Mouse (Mus musculus) cerebellum, adult 2 months (tissue): ENCODE results near the gene Rps6kc1. TPM values are rescaled to one million over a fixed set of nuclear protein-coding genes. Genes with fewer than 3 reads are reported as not detected.

ENCODE experiments used
- DNase-seq, 2 experiments: peaks; one replicate each; pipeline ENCODE4 v3.0.0; 2021
- H3K27ac ChIP-seq: fragments of 200-500 bp; 2 replicates; pipeline ENCODE4 v1.5.1; 2012; ENCODE audit warnings: low read length, control low read depth, inconsistent platforms; ENCODE audit not compliant: insufficient read depth
- H3K27me3 ChIP-seq: fragments of 200-500 bp; 2 replicates; pipeline ENCODE4 v1.6.1; 2012; ENCODE audit warnings: inconsistent platforms, mild to moderate bottlenecking, low read length, moderate library complexity; ENCODE audit not compliant: control insufficient read depth, insufficient read depth
- H3K4me1 ChIP-seq: fragments of 200-500 bp; 2 replicates; pipeline ENCODE4 v1.6.1; 2011; ENCODE audit warnings: low read length; ENCODE audit not compliant: control insufficient read depth, insufficient read depth
- H3K4me3 ChIP-seq: fragments of 200-500 bp; replicated peaks from 2 replicates; pipeline ENCODE3; 2011; ENCODE audit warnings: mild to moderate bottlenecking, low read depth, low read length, control low read depth; ENCODE audit not compliant: insufficient read depth
- CTCF ChIP-seq: fragments of 200-500 bp; IDR thresholded peaks from 2 replicates; pipeline ENCODE4 v1.5.1; 2011; ENCODE audit warnings: low read depth, mild to moderate bottlenecking, control low read depth, low read length, moderate library complexity, borderline replicate concordance; ENCODE audit not compliant: insufficient read depth
- POLR2A ChIP-seq: fragments of 200-500 bp; IDR thresholded peaks from 2 replicates; pipeline ENCODE4 v1.6.1; 2011; ENCODE audit warnings: low read length, control low read depth, borderline replicate concordance; ENCODE audit not compliant: insufficient read depth
- WGBS: fragments of 180-500 bp; shearing (Covaris S2); methylation state at CpG from one replicate; pipeline ENCODE4 v1.1.7; 2018; 5-methylcytosine and 5-hydroxymethylcytosine counted together
- polyA plus RNA-seq: library from polyadenylated mRNA; depleted of rRNA; stranded (reverse); fragments of >200 nt; gene quantifications from 2 replicates; pipeline ENCODE4 v1.2.3, GENCODE M21; 2012

Gene Rps6kc1
- polyA plus RNA-seq, 1 experiment = 24.3 TPM

- TF ChIP-seq CTCF (no peak), POLR2A (no peak)
- Histone ChIP-seq H3K4me3 (no peak overlapping the region), H3K27ac (no peak overlapping the region), H3K27me3 (no peaks in the 10 kb centered on the region), H3K4me1 (peaks cover 8% of the 10 kb centered on the region)
- WGBS = 49% methylated on average over 4 of the region's 4 CpGs
- DNase-seq = no peak
Measured at GRCm38 (mm10) chr1:190845419-190845818, 66.2 kb downstream of the Rps6kc1 start.

GRCm38 (mm10) chr1:190844356-190844755, 67.2 kb downstream of the Rps6kc1 start:
- H3K27ac ChIP-seq = no peak overlapping the region
- peaks cover 8% of the 10 kb centered on the region for H3K4me1 ChIP-seq
- no peaks in the 10 kb centered on the region for H3K27me3 ChIP-seq
- peak in 1 of 2 experiments; percentile 21 for DNase-seq
- TF ChIP-seq CTCF (no peak), POLR2A (no peak)
- WGBS = 16% methylated on average over 11 of the region's 11 CpGs
- no peak overlapping the region for H3K4me3 ChIP-seq

- DNase-seq = no peak
- WGBS = 83% methylated on average over 2 of the region's 2 CpGs
Measured at GRCm38 (mm10) chr1:190836046-190836445, 75.5 kb downstream of the Rps6kc1 start.

GRCm38 (mm10) chr1:190834201-190834907, 77.2 kb downstream of the Rps6kc1 start:
- DNase-seq = no peak
- no peak overlapping the region for H3K27ac ChIP-seq
- TF ChIP-seq POLR2A = no peak
- TF ChIP-seq CTCF = no peak
- H3K27me3 ChIP-seq = no peaks in the 10 kb centered on the region
- H3K4me1 ChIP-seq = no peaks in the 10 kb centered on the region
- H3K4me3 ChIP-seq = no peak overlapping the region
- WGBS = 72% methylated on average over 7 of the region's 7 CpGs

More at GRCm38 (mm10) chr1:190836046-190836445, 75.5 kb downstream of the Rps6kc1 start:
- Histone ChIP-seq H3K27me3 (no peaks in the 10 kb centered on the region), H3K4me1 (no peaks in the 10 kb centered on the region), H3K27ac (no peak overlapping the region), H3K4me3 (no peak overlapping the region)
- TF ChIP-seq CTCF = no peak
- TF ChIP-seq POLR2A = no peak

- TF ChIP-seq POLR2A = no peak
- no peak for TF ChIP-seq CTCF
- H3K4me3 ChIP-seq = no peak overlapping the region
- no peaks in the 10 kb centered on the region for H3K4me1 ChIP-seq
- H3K27ac ChIP-seq = no peak overlapping the region
- H3K27me3 ChIP-seq = no peaks in the 10 kb centered on the region
- DNase-seq = no peak
- 90% methylated on average over 8 of the region's 8 CpGs for WGBS
Measured at GRCm38 (mm10) chr1:190832965-190833630, 78.5 kb downstream of the Rps6kc1 start.

GRCm38 (mm10) chr1:190831839-190832497, 79.6 kb downstream of the Rps6kc1 start:
- WGBS = 50% methylated on average over 10 of the region's 10 CpGs
- TF ChIP-seq POLR2A (no peak), CTCF (peak; percentile 58; the same call in 1 of the 2 replicates)
- no peak overlapping the region for H3K4me3 ChIP-seq
- H3K27ac ChIP-seq = no peak overlapping the region
- no peaks in the 10 kb centered on the region for H3K4me1 ChIP-seq
- no peaks in the 10 kb centered on the region for H3K27me3 ChIP-seq
- peak; percentile 20 to 23 for DNase-seq

GRCm38 (mm10) chr1:190826486-190827034, 85.0 kb downstream of the Rps6kc1 start:
- WGBS = 89% methylated on average over 9 of the region's 9 CpGs
- TF ChIP-seq CTCF = no peak
- TF ChIP-seq POLR2A = no peak
- Histone ChIP-seq H3K27me3 (no peaks in the 10 kb centered on the region), H3K4me3 (no peak overlapping the region), H3K4me1 (no peaks in the 10 kb centered on the region), H3K27ac (no peak overlapping the region)
- no peak for DNase-seq

- no peak overlapping the region for H3K27ac ChIP-seq
- TF ChIP-seq POLR2A (no peak), CTCF (no peak)
- no peaks in the 10 kb centered on the region; the same call in 1 of the 2 replicates for H3K4me1 ChIP-seq
- WGBS = 93% methylated on average over 4 of the region's 4 CpGs
- H3K27me3 ChIP-seq = no peaks in the 10 kb centered on the region
- DNase-seq = no peak
- no peak overlapping the region for H3K4me3 ChIP-seq
Measured at GRCm38 (mm10) chr1:190823745-190824144, 87.8 kb downstream of the Rps6kc1 start.
